Comparison of ENCODE assay signal across 8 mouse cellular contexts in the genomic region with DNA sequence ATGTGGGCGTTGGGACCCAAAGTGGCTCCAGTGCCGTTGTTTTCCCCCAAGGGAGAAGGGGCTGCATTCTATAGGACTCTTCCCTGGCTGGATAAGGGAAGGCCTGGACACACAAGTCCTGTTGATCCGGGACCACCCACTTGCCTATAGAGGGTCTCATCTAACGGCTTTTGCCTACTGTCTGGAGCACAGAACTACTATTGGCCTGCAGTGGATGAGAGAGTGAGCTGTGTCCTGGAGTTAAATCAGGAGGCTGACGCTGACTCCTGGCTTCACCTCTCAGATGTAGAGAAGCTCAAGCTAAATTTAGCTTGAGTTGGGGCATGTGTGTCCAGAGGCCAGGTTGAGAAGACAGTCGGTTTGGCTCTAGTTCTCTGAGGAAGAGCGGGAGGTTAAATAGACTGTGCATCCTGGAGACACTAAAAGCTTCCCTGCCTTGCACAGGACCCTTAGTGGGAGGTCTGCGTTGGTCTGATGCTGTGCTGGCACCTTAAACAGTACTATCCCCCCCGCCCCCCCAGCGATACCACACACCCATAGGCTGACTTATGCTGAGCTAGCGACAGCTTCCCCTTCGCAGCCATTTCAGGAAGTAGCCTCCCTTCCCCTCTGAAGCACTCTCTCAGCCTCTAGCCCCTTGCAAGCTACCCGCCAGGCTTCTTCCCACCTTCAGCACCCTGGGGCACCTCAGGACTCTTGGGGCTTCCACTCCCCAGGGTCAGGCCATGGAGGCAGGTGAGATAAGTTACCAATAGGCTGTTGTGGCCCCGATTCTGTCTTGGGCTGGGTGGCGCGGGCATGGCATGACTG. TPM values are rescaled to one million over a fixed set of nuclear protein-coding genes. Genes with fewer than 3 reads are reported as not detected.
DNase-seq lines count a peak whose midpoint lies in the region; ATAC-seq lines count a peak whose summit lies in the region.

No protein-coding gene starts in this region.

- peaks cover 34% of the 10 kb centered on the region for H3K36me3 ChIP-seq in kidney, embryonic 14.5 days (ENCODE audit: control insufficient read depth, insufficient read depth, low read length)
- H3K36me3 ChIP-seq in embryonic facial prominence, embryonic 11.5 days (replicated peaks; ENCODE audit: control insufficient read depth, insufficient read depth, low read depth, low read length) = peaks cover 4% of the 10 kb centered on the region; the same call in 1 of the 2 replicates
- H3K36me3 ChIP-seq in liver, embryonic 15.5 days (replicated peaks) = peaks cover 32% of the 10 kb centered on the region
- peaks cover 46% of the 10 kb centered on the region for H3K36me3 ChIP-seq in neural tube, embryonic 15.5 days

- peak overlapping the region; percentile 84 for H3K4me2 ChIP-seq in kidney, embryonic 14.5 days (replicated peaks; ENCODE audit: low read depth, low read length)
- H3K4me2 ChIP-seq in embryonic facial prominence, embryonic 11.5 days (ENCODE audit: low read depth, low read length) = peak overlapping the region; percentile 88
- H3K4me2 ChIP-seq in liver, embryonic 15.5 days = peak overlapping the region; percentile 97
- H3K4me2 ChIP-seq in neural tube, embryonic 15.5 days = peak overlapping the region; percentile 74

- no peak for DNase-seq in kidney, postnatal 14 days
- no peak for DNase-seq in embryonic facial prominence, embryonic 11.5 days (ENCODE audit: low spot score)
- peak; percentile 54 to 83 for DNase-seq in heart, postnatal 10 days
- no peak for DNase-seq in right cerebral cortex, postnatal 25 days
- DNase-seq in right cerebral cortex, adult 18-20 months = no peak

- no peak; the same call in 1 of the 2 replicates for ATAC-seq in kidney, embryonic 14.5 days (ENCODE audit: low FRiP score, low TSS enrichment)
- peak; percentile 38 for ATAC-seq in embryonic facial prominence, embryonic 11.5 days (replicated peaks; ENCODE audit: insufficient number of reproducible peaks, low FRiP score, low TSS enrichment, low read depth)
- ATAC-seq in liver, embryonic 15.5 days (ENCODE audit: insufficient read depth) = peak; percentile 1; the same call in 1 of the 2 replicates
- peak; percentile 37 for ATAC-seq in neural tube, embryonic 15.5 days (ENCODE audit: low FRiP score)

- H3K27ac ChIP-seq in kidney, embryonic 14.5 days (ENCODE audit: low read depth, low read length) = peak overlapping the region; percentile 97
- H3K27ac ChIP-seq in embryonic facial prominence, embryonic 11.5 days (replicated peaks; ENCODE audit: low read depth, low read length) = peak overlapping the region; percentile 94
- H3K27ac ChIP-seq in liver, embryonic 15.5 days (replicated peaks) = peak overlapping the region; percentile 95
- H3K27ac ChIP-seq in neural tube, embryonic 15.5 days (replicated peaks) = peak overlapping the region; percentile 97

- 21% methylated on average over 16 of the region's 16 CpGs for WGBS in kidney, embryonic 14.5 days
- WGBS in embryonic facial prominence, embryonic 11.5 days = 27% methylated on average over 16 of the region's 16 CpGs
- 5% methylated on average over 16 of the region's 16 CpGs for WGBS in liver, embryonic 15.5 days (ENCODE audit: insufficient replicate concordance)
- 26% methylated on average over 16 of the region's 16 CpGs for WGBS in neural tube, embryonic 15.5 days

- H3K9me3 ChIP-seq in kidney, embryonic 14.5 days (ENCODE audit: control insufficient read depth, low read length) = no peaks in the 10 kb centered on the region
- H3K9me3 ChIP-seq in embryonic facial prominence, embryonic 11.5 days (replicated peaks; ENCODE audit: control insufficient read depth, low read length) = no peaks in the 10 kb centered on the region
- no peaks in the 10 kb centered on the region for H3K9me3 ChIP-seq in liver, embryonic 15.5 days (replicated peaks)
- H3K9me3 ChIP-seq in neural tube, embryonic 15.5 days (replicated peaks) = no peaks in the 10 kb centered on the region

- H3K9ac ChIP-seq in kidney, embryonic 14.5 days (ENCODE audit: low read depth, low read length) = peak overlapping the region; percentile 91
- H3K9ac ChIP-seq in embryonic facial prominence, embryonic 11.5 days (replicated peaks; ENCODE audit: low read length) = peak overlapping the region; percentile 90
- peak overlapping the region; percentile 83 for H3K9ac ChIP-seq in liver, embryonic 15.5 days
- peak overlapping the region; percentile 89 for H3K9ac ChIP-seq in neural tube, embryonic 15.5 days (replicated peaks)

- peaks cover 9% of the 10 kb centered on the region; the same call in 1 of the 2 replicates for H3K4me1 ChIP-seq in kidney, embryonic 14.5 days (ENCODE audit: control insufficient read depth, insufficient read depth, low read length)
- no peaks in the 10 kb centered on the region; the same call in 1 of the 2 replicates for H3K4me1 ChIP-seq in embryonic facial prominence, embryonic 11.5 days (ENCODE audit: control insufficient read depth, insufficient read depth, low read length)
- H3K4me1 ChIP-seq in liver, embryonic 15.5 days (replicated peaks) = peaks cover 44% of the 10 kb centered on the region
- H3K4me1 ChIP-seq in neural tube, embryonic 15.5 days = peaks cover 13% of the 10 kb centered on the region

- H3K4me3 ChIP-seq in kidney, embryonic 14.5 days (ENCODE audit: low read length) = peak overlapping the region; percentile 85
- peak overlapping the region; percentile 70 for H3K4me3 ChIP-seq in embryonic facial prominence, embryonic 11.5 days (ENCODE audit: low read depth, low read length)
- peak overlapping the region; percentile 89 for H3K4me3 ChIP-seq in liver, embryonic 15.5 days (replicated peaks)
- H3K4me3 ChIP-seq in neural tube, embryonic 15.5 days (replicated peaks) = peak overlapping the region; percentile 83

- H3K27me3 ChIP-seq in kidney, embryonic 14.5 days (ENCODE audit: control insufficient read depth, insufficient read depth, low read length) = no peaks in the 10 kb centered on the region
- H3K27me3 ChIP-seq in embryonic facial prominence, embryonic 11.5 days (ENCODE audit: control insufficient read depth, insufficient read depth, low read length) = no peaks in the 10 kb centered on the region
- no peaks in the 10 kb centered on the region for H3K27me3 ChIP-seq in liver, embryonic 15.5 days
- no peaks in the 10 kb centered on the region for H3K27me3 ChIP-seq in neural tube, embryonic 15.5 days (replicated peaks)

- intact Hi-C loops in heart, postnatal 10 days (cut with DNase I) = loop anchor here (1.0 kb wide), 2 partner anchors 26 to 107 kb away; no protein-coding TSS in a partner anchor

RNA-seq across cellular contexts. Expression of a gene that starts 1.2 kb away (rescaled TPM):
- 2.9 and 4.5 TPM in 2 replicates for polyA plus RNA-seq in kidney, embryonic 14.5 days (2014; fragmentation: Nextera tagmentation; extraction: Ambion mirVana)
- polyA plus RNA-seq in embryonic facial prominence, embryonic 11.5 days (2014; fragmentation: Nextera tagmentation; extraction: Ambion mirVana) = 2.6 and 2.9 TPM in 2 replicates
- total RNA-seq in heart, postnatal 10 days (2021) = 10 to 100 TPM; 16.8 to 19.7 TPM
- polyA plus RNA-seq in liver, embryonic 15.5 days (2015; fragmentation: Nextera tagmentation; extraction: Ambion mirVana) = 2.3 and 2.6 TPM in 2 replicates
- polyA plus RNA-seq in neural tube, embryonic 15.5 days (2015; fragmentation: Nextera tagmentation; extraction: Ambion mirVana) = 7.3 and 9.0 TPM in 2 replicates

RNA-seq across cellular contexts. Expression of a gene that starts 12.2 kb away (rescaled TPM):
- polyA plus RNA-seq in kidney, embryonic 14.5 days (2014; fragmentation: Nextera tagmentation; extraction: Ambion mirVana) = 16.9 and 21.5 TPM in 2 replicates
- 10.8 and 12.5 TPM in 2 replicates for polyA plus RNA-seq in embryonic facial prominence, embryonic 11.5 days (2014; fragmentation: Nextera tagmentation; extraction: Ambion mirVana)
- total RNA-seq in heart, postnatal 10 days (2021) = 10 to 100 TPM; 21.1 to 26.9 TPM
- polyA plus RNA-seq in liver, embryonic 15.5 days (2015; fragmentation: Nextera tagmentation; extraction: Ambion mirVana) = 6.1 and 7.9 TPM in 2 replicates
- polyA plus RNA-seq in neural tube, embryonic 15.5 days (2015; fragmentation: Nextera tagmentation; extraction: Ambion mirVana) = 20.7 and 28.1 TPM in 2 replicates

RNA-seq across cellular contexts. Expression of a gene that starts 18.2 kb away (rescaled TPM):
- 102 and 105 TPM in 2 replicates for polyA plus RNA-seq in kidney, embryonic 14.5 days (2014; fragmentation: Nextera tagmentation; extraction: Ambion mirVana)
- 48.7 and 49.1 TPM in 2 replicates for polyA plus RNA-seq in embryonic facial prominence, embryonic 11.5 days (2014; fragmentation: Nextera tagmentation; extraction: Ambion mirVana)
- total RNA-seq in heart, postnatal 10 days (2021) = 100 to 1,000 TPM; 105 to 110 TPM
- 27.6 and 28.1 TPM in 2 replicates for polyA plus RNA-seq in liver, embryonic 15.5 days (2015; fragmentation: Nextera tagmentation; extraction: Ambion mirVana)
- polyA plus RNA-seq in neural tube, embryonic 15.5 days (2015; fragmentation: Nextera tagmentation; extraction: Ambion mirVana) = 49.3 and 56.0 TPM in 2 replicates

RNA-seq across cellular contexts. Expression of a gene that starts 22.8 kb away (rescaled TPM):
- polyA plus RNA-seq in kidney, embryonic 14.5 days (2014; fragmentation: Nextera tagmentation; extraction: Ambion mirVana) = 5.7 and 6.6 TPM in 2 replicates
- polyA plus RNA-seq in embryonic facial prominence, embryonic 11.5 days (2014; fragmentation: Nextera tagmentation; extraction: Ambion mirVana) = 7.7 and 9.9 TPM in 2 replicates
- total RNA-seq in heart, postnatal 10 days (2021) = under 1 TPM; 0.26 to 0.45 TPM
- 0.37 and 0.47 TPM in 2 replicates for polyA plus RNA-seq in liver, embryonic 15.5 days (2015; fragmentation: Nextera tagmentation; extraction: Ambion mirVana)
- 0.82 and 2.2 TPM in 2 replicates for polyA plus RNA-seq in neural tube, embryonic 15.5 days (2015; fragmentation: Nextera tagmentation; extraction: Ambion mirVana)

RNA-seq across cellular contexts. Expression of a gene that starts 26.8 kb away (rescaled TPM):
- polyA plus RNA-seq in kidney, embryonic 14.5 days (2014; fragmentation: Nextera tagmentation; extraction: Ambion mirVana) = 24.5 and 25.4 TPM in 2 replicates
- polyA plus RNA-seq in embryonic facial prominence, embryonic 11.5 days (2014; fragmentation: Nextera tagmentation; extraction: Ambion mirVana) = 12.6 TPM in 2 replicates
- total RNA-seq in heart, postnatal 10 days (2021) = 10 to 100 TPM; 56.6 to 59.5 TPM
- polyA plus RNA-seq in liver, embryonic 15.5 days (2015; fragmentation: Nextera tagmentation; extraction: Ambion mirVana) = 3.4 and 3.5 TPM in 2 replicates
- polyA plus RNA-seq in neural tube, embryonic 15.5 days (2015; fragmentation: Nextera tagmentation; extraction: Ambion mirVana) = 13.2 and 15.0 TPM in 2 replicates

Comparison
In these comparisons a context has a peak if more than half of its experiments do, and no peak if none do; other contexts are left out.
1. DNase-seq: peak in heart, postnatal 10 days (2 of 2); none in kidney, postnatal 14 days (single experiment), embryonic facial prominence, embryonic 11.5 days (single experiment), right cerebral cortex, postnatal 25 days (single experiment) and right cerebral cortex, adult 18-20 months (single experiment).
2. Peak in every context shown above with its lines, with median percentiles within 50 percentile points of each other: H3K27ac ChIP-seq, H3K4me2 ChIP-seq, H3K4me3 ChIP-seq and H3K9ac ChIP-seq.